Mouse (Mus musculus): ENCODE data around the gene Elmod3.
A peak's percentile ranks its signal among the peaks of the same experiment; 100 is the strongest.

The Elmod3 gene

GRCm38 (mm10) chr6:72597956-72598753 is at the start of gene Elmod3, which contains the start of gene Retsat:
Elmod3 (minus strand) TSS chr6:72598413.
Retsat (plus strand) TSS chr6:72598475.
- DNase-seq: peak; percentile 94 to 97

GRCm38 (mm10) chr6:72647383-72647820 is 49.2 kb upstream of the Elmod3 start:
- peak; percentile 52 to 62 for DNase-seq

DNA sequence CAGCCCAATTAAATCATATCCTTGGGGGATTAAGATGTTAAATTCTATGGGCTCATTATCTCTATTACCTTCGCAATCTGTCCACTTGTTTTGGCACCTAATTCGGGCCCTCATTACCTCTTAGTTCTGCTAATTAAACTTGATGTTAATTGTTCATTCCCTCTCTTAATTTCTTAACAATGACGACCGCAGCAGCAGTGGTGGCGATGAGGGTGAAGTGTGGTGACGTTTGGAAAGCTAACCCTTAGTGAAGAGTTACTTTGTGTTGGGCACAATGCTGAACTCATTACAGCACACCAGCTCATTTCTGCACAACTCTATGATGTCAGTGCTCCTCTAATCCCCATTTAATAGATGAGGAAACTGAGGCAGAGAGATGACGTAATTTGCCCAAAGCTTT is 47.2 kb upstream of the Elmod3 start:
- no peak for DNase-seq

- DNase-seq: no peak
Measured at GRCm38 (mm10) chr6:72644576-72644975, 46.4 kb upstream of the Elmod3 start.

GRCm38 (mm10) chr6:72641218-72641954 is 43.2 kb upstream of the Elmod3 start:
- DNase-seq: peak in 1 of 2 experiments; percentile 59

GRCm38 (mm10) chr6:72636940-72637339 is 38.7 kb upstream of the Elmod3 start:
- no peak for DNase-seq

DNA sequence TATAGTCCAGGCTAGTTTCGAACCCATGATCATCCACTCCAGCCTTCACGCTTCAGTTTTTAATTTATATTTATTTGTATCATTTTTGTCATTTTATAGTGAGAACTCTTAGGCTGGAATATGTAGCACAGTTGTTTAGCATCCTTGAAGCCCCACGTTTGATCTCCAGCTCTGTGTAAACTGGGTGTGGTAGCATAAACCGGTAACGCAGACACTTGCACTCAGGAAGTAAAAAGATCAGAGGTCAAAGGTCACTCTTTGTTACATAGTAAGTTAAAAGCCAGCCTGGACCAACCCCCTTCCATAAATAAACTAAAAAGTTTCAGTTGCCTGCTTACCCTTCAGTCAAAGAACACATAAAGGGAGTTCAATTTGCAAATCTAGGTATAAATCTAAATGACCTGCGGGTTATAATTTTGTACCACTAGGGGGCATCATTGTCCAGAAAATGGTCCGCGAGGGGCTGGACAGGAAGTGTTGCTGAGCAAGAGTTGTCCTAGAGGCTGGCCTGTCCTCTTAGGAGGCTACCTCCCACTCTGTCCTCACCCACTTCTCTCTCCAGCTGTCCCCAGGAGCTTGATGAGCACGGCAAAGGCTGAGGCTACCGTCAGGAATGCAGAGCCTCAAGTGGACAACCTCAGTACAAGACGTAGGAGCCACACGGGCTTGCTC is 37.7 kb upstream of the Elmod3 start:
- DNase-seq: peak; percentile 53 to 74

GRCm38 (mm10) chr6:72634311-72634710 is 36.1 kb upstream of the Elmod3 start:
- no peak for DNase-seq

GRCm38 (mm10) chr6:72631700-72632099 is 33.5 kb upstream of the Elmod3 start:
- DNase-seq: no peak

GRCm38 (mm10) chr6:72630961-72631360 is 32.7 kb upstream of the Elmod3 start:
- DNase-seq: no peak

DNA sequence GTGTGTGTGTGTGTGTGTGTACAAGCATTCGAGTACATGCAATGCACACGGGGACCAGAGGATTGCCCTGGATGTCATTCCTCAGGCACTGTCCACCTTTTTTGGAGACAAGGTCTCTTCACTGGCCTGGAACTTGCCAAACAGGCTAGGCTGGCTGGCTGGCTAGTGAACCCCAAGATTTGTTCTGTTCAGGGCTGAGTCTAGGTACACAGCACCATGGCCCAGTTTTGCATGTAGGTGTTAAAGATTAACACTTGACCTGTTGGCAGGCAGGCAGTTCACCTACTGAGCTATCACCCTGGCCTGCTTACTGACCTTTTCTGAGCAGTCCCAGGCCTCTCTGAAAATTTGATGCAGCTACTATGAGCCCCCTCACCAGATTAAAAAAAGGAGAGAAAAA is 32.2 kb upstream of the Elmod3 start:
- peak; percentile 49 to 62 for DNase-seq

GRCm38 (mm10) chr6:72627276-72627675 is 29.1 kb upstream of the Elmod3 start:
- DNase-seq: no peak

GRCm38 (mm10) chr6:72626391-72626790 is 28.2 kb upstream of the Elmod3 start:
- no peak for DNase-seq

- DNase-seq: peak in 1 of 2 experiments; percentile 50
Measured at GRCm38 (mm10) chr6:72623661-72624402, 25.6 kb upstream of the Elmod3 start.

DNA sequence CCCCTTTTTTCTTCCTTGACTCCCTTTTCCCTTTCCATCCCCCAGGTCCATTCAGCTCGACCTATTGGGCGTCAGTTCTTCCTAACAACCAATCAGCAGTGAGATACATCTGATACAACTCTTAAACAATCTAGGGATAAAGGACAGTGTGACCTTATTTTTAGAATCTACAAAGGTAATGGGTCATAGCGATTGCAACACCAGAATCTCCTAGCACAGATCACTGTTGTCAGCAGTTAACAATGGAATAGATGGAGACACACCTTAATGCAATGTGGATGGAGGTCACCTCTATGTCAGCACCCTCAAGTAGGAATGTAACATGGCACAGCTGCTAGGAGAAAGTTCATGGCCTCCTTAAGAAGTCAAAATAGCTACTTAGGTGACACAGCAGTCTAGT is 24.7 kb upstream of the Elmod3 start:
- DNase-seq: no peak

GRCm38 (mm10) chr6:72620920-72621319 is 22.7 kb upstream of the Elmod3 start:
- DNase-seq: no peak

DNA sequence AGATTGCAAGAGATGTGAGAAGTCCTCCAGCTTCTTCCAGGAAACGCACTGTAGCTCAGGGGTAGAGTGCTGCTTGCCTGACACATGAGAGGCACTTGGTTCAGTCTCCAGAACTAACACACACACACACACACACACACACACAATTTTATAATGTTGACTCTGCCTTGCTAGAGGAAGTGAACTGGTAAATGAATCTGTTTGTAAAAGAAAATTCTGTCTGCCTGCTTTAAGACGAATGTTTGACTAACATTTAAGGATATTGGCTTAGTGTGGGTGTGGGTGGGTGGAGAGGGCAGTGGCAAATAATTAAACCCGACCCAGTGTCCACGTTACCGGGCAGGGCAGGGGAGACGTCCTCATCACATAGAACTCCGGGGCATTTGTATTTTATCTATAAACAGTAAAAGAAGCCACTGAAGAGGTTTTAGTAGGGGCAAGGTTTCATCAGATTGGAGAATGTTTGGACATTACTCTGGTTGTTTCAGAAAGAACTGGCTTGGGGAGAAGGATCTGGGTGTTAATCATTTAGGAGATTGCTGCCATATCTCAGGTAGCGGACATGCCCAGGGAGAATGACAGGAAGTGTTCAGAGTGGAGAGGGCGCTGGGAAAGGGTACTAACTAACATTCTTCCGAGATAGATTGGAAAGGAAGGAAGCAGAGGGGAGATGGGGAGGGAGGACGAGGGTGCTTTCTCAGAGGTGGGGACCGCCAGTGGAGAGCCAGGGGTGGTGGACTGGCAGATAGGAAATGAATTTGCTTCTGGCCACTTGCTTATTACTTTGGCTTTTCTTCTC is 21.7 kb upstream of the Elmod3 start:
- peak; percentile 47 to 73 for DNase-seq

DNA sequence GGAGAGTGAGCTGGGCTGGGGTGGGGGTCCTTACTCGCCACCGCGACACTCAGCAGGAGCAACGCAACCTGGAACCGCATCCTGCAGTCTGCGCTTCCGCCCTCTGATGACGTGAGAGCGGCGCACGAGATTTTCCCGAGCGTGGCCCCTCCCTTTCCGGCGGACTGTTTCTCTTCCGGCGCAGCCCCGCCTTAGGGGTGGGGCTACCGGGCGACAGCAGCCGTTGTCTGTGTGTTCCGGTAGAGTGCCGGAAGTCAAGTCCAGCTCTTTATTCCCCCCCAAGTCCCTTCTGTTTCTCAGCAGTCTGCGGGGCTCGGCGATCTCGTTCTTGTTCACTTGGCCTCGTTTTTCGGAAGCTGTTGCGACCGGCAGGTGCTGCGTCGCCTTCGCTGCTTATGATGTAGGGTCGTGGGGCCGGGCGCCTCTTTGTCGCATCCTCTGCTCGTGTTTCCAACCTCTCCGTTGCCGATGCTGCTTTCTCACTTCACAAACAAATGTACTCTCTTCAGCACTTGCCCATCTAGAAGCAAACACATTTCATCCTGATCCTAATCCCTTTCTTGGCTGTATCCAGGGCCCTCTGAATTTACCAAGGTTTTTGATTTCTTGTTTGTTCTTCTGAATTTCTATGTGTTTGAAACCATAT is 18.6 kb upstream of the Elmod3 start, which contains the start of gene Tgoln1:
Gene Tgoln1, minus strand, starts transcription at position 358 of the 646 bp plus-strand sequence.
- peak; percentile 95 to 96 for DNase-seq

GRCm38 (mm10) chr6:72615561-72616375 is 17.6 kb upstream of the Elmod3 start:
- no peak for DNase-seq

GRCm38 (mm10) chr6:72615151-72615550 is 16.9 kb upstream of the Elmod3 start:
- DNase-seq: no peak
